Mouse (Mus musculus) liver, adult 2 months (tissue): ENCODE data around the gene Fbxo4.

ENCODE experiments used
- CTCF ChIP-seq: fragments of 200-500 bp; IDR thresholded peaks from 2 replicates; pipeline ENCODE4 v1.5.1; 2011; ENCODE audit warnings: low read depth, low read length, control low read depth
- POLR2A ChIP-seq: fragments of 200-500 bp; IDR thresholded peaks from 2 replicates; pipeline ENCODE4 v1.6.1; 2011; ENCODE audit warnings: low read length, control low read depth; ENCODE audit not compliant: insufficient read depth; ENCODE audit errors: extremely low read depth

DNA sequence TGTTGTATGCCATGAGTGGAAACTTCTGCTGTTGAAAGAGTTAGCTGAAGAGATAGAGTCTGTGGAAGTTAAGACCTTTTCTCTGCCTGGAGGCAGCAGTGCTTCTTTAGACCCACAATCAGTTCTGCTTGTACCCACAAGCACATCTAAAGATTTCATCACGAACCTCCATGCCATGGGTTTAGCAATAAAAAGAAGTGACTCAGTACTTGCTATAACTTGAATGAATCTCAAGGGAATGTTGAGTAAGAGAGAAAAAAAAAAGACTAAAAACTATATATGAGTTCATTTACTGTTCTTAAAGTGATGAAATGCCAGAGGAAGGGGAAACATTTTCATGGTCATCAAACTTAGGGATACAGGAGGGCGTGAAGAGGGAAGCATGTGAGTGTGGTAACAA is 21.2 kb upstream of the Fbxo4 start:
- TF ChIP-seq CTCF (no peak), POLR2A (no peak)
